Mouse (Mus musculus) embryonic facial prominence, embryonic 11.5 days (tissue): Measurements from ENCODE around the gene Zfp593. TPM values are rescaled to one million over a fixed set of nuclear protein-coding genes. Genes with fewer than 3 reads are reported as not detected.

Experiments used
- ATAC-seq: fragments of 200-750 bp; cut with Nextera tagmentation; replicated peaks from 2 replicates; pipeline ENCODE4 v1.8.0; 2017; ENCODE audit warnings: low read depth; ENCODE audit not compliant: insufficient number of reproducible peaks, low FRiP score, low TSS enrichment
- DNase-seq: peaks from one replicate; pipeline ENCODE4 v3.0.0-alpha.2; 2015; ENCODE audit warnings: low spot score
- H3K27ac ChIP-seq: fragments of 300-500 bp; sonication (generic); replicated peaks from 2 replicates; pipeline ENCODE4 v1.5.1; 2014; ENCODE audit warnings: mild to moderate bottlenecking, low read depth, low read length, control low read depth
- H3K27me3 ChIP-seq: fragments of 300-500 bp; sonication (generic); 2 replicates; pipeline ENCODE4 v1.6.1; 2014; ENCODE audit warnings: mild to moderate bottlenecking, low read length, moderate library complexity, mixed read lengths; ENCODE audit not compliant: control insufficient read depth, insufficient read depth
- H3K36me3 ChIP-seq: fragments of 300-500 bp; sonication (generic); replicated peaks from 2 replicates; pipeline ENCODE4 v1.6.1; 2014; ENCODE audit warnings: low read depth, mild to moderate bottlenecking, low read length, moderate library complexity, mixed read lengths; ENCODE audit not compliant: control insufficient read depth, insufficient read depth
- H3K4me1 ChIP-seq: fragments of 300-500 bp; sonication (generic); 2 replicates; pipeline ENCODE4 v1.6.1; 2014; ENCODE audit warnings: low read length, mixed read lengths; ENCODE audit not compliant: control insufficient read depth, insufficient read depth
- H3K4me2 ChIP-seq: fragments of 300-500 bp; sonication (generic); 2 replicates; pipeline ENCODE4 v1.6.1; 2014; ENCODE audit warnings: low read depth, mild to moderate bottlenecking, control low read depth, low read length, moderate library complexity
- H3K4me3 ChIP-seq: fragments of 300-500 bp; sonication (generic); 2 replicates; pipeline ENCODE4 v1.5.1; 2014; ENCODE audit warnings: low read depth, low read length, control low read depth
- H3K9ac ChIP-seq: fragments of 300-500 bp; sonication (generic); replicated peaks from 2 replicates; pipeline ENCODE4 v1.6.1; 2014; ENCODE audit warnings: mild to moderate bottlenecking, control low read depth, low read length
- H3K9me3 ChIP-seq: fragments of 300-500 bp; sonication (generic); replicated peaks from 2 replicates; pipeline ENCODE4 v1.6.1; 2016; ENCODE audit warnings: mild to moderate bottlenecking, low read length, inconsistent platforms, mixed read lengths; ENCODE audit not compliant: control insufficient read depth
- WGBS: fragments of 180-500 bp; shearing (Covaris S2); extraction: QIAGEN DNeasy Blood & Tissue Kit; methylation state at CpG from one replicate; pipeline ENCODE4 v1.1.7; 2014; 5-methylcytosine and 5-hydroxymethylcytosine counted together
- polyA plus RNA-seq: library from polyadenylated mRNA; unstranded; fragments of >200 nt; fragmentation: Nextera tagmentation; extraction: Ambion mirVana; gene quantifications from 2 replicates; pipeline ENCODE4 v1.2.1, GENCODE M21; 2014

The Zfp593 gene
- polyA plus RNA-seq, 1 experiment from 2014 or later, result 16.5 TPM

DNA sequence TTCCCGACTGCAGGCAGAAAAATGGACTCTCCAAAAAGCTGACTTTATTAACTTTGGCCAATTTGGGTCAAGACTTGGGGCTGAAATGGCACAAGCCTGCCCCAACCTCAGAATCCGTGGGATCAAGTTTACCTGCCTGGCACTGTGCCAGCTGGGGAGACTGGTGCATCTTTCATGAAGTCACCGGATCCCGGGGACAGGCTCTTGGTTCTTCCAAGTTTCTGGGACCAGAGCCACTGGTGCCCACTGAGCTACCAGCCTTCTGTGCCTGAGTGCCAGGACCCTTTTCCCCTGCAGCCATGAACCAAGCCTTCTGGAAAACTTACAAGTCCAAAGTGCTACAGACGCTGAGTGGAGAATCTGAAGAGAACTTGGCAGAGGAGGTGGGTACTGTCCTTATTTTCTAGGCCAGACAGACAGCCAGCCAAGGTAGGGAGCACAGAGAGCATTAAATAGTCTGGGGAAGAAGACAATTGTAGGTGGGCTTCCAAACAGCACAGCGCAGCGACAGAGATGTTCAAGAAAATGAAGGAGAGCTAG is 1.4 kb upstream of the Zfp593 start, which contains the start of gene Gm30191:
Gene Gm30191, plus strand, starts transcription at position 217 of the 540 bp plus-strand sequence.
- no peak for ATAC-seq
- Histone ChIP-seq H3K9ac (peak within 1 kb of the TSS; percentile 13), H3K27ac (no peak within 1 kb of the TSS), H3K4me2 (peak within 1 kb of the TSS; percentile 88), H3K27me3 (peaks cover 20% of the 10 kb centered on the region), H3K9me3 (no peaks in the 10 kb centered on the region), H3K4me1 (peaks cover 2% of the 10 kb centered on the region), H3K36me3 (no peaks in the 10 kb centered on the region), H3K4me3 (peak within 1 kb of the TSS; percentile 79)
- 67% methylated on average over 7 of the region's 7 CpGs for WGBS
- no peak for DNase-seq

DNA sequence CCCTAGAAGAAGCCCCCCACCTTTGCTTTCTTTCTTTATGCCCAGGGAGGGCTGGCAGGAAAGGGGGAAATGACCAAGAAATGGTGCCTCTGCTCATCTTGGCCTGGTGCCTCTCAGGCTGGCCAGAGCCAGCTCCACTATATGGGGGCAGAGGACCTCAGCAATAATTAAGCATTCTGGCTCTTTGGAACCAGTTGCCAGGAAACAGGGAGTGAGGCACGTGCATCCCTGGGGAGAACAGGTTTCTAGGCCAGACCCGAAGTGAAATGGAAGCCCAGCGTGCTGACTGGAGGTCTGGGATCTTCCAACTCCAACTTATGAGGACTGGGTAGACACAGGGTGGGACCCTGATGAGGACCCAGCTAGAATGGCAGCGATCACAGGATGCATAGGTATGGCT is 864 bp upstream of the Zfp593 start:
- Histone ChIP-seq H3K9ac (no peak overlapping the region), H3K27ac (no peak overlapping the region), H3K4me3 (no peak overlapping the region), H3K4me2 (no peak overlapping the region), H3K4me1 (no peaks in the 10 kb centered on the region; the same call in none of the 2 replicates), H3K27me3 (peaks cover 15% of the 10 kb centered on the region), H3K36me3 (no peaks in the 10 kb centered on the region), H3K9me3 (no peaks in the 10 kb centered on the region)
- no peak for ATAC-seq
- 32% methylated on average over 4 of the region's 4 CpGs for WGBS
- no peak for DNase-seq

DNA sequence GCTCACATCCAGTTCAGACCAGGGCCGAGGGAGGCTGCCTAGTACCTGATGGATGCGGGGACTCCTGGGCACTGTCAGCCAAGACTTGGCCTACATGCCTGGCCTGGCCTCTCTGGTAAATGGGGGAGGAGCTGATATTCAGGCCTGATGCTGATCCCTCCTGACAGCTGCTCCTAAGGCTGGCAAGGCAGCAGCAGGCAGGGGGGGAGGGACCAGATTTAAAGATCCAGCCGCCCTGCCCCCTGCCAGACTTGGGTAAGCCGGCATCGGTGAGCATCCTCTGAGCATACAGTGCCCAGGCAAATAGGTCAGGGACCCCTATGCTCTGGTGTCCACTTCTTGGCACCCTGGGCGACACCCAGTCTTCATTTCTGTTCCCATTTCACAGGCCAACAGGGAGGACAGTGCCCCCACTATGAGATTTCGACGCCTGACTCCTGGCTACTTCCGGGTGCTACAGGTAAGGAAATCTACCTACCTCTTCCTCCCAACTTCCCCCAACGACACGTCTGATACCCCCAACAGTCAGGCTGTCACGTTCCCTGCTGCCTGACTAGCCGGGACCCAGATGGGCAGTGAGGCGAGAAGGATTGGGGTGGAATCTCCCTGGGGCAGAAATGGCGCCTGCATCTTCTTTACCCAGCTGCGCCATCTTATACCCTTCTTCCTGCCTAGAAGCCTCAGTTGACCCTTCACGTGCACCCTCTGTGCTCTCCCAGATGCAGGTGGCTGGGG is 1.7 kb downstream of the Zfp593 start, which contains the start of gene E130218I03Rik:
Gene E130218I03Rik, plus strand, starts transcription at position 147 of the 735 bp plus-strand sequence.
- 86% methylated on average over 17 of the region's 17 CpGs for WGBS
- Histone ChIP-seq H3K9ac (no peak within 1 kb of the TSS), H3K9me3 (no peaks in the 10 kb centered on the region), H3K27ac (no peak within 1 kb of the TSS), H3K36me3 (no peaks in the 10 kb centered on the region), H3K4me1 (no peaks in the 10 kb centered on the region; the same call in none of the 2 replicates), H3K4me3 (peak within 1 kb of the TSS; percentile 79; the same call in 1 of the 2 replicates), H3K27me3 (peaks cover 3% of the 10 kb centered on the region; the same call in 1 of the 2 replicates), H3K4me2 (peak within 1 kb of the TSS; percentile 88)
- ATAC-seq (no peak), DNase-seq (no peak)

DNA sequence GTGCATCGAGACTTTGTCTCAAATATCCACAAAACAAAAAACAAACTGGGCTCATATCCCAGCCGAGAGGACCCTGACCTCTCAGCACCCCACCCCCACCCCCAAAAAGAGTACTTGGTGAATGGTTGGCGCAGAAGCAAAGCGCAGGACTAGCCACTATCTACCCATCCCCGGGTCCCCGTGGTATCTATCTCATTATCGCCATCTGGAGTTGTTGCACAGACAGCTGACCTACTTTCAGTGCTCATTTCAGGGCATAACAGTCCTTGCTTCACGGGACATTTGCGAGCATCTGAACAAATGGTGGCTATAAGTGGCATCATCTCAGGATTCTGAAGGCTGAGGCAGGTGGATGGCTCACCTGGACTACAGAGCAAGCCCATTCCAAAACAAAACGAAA is 6.7 kb downstream of the Zfp593 start:
- Histone ChIP-seq H3K27ac (no peak overlapping the region), H3K9ac (no peak overlapping the region), H3K9me3 (no peaks in the 10 kb centered on the region), H3K4me3 (no peak overlapping the region), H3K4me1 (peaks cover 2% of the 10 kb centered on the region; the same call in 1 of the 2 replicates), H3K36me3 (no peaks in the 10 kb centered on the region), H3K4me2 (no peak overlapping the region), H3K27me3 (peaks cover 4% of the 10 kb centered on the region; the same call in 1 of the 2 replicates)
- 12% methylated on average over 10 of the region's 10 CpGs for WGBS
- DNase-seq (no peak), ATAC-seq (no peak)

DNA sequence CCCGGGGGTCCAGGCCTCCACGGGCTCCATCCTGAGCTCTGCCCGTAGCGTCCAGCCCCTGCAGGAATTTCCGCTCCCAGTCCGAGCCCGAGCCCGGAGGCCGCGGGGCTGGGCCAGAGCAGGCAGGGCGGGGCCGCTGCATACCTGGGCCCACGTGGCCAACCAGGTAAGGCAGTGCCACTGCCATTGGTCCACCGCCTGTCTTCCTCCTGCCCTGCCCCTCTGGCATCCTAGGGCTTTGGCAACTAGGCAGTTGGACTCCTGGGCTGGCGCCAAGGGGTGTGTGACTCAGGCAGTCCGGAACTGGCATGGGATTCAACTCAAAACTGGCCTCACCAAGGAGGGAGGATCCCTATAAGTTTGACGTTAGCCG is 7.1 kb downstream of the Zfp593 start, which contains the start of gene Cnksr1:
Gene Cnksr1, minus strand, starts transcription at position 121 of the 373 bp plus-strand sequence.
- Histone ChIP-seq H3K4me1 (peaks cover 2% of the 10 kb centered on the region; the same call in 1 of the 2 replicates), H3K27ac (no peak within 1 kb of the TSS), H3K4me3 (peak within 1 kb of the TSS; percentile 13), H3K36me3 (no peaks in the 10 kb centered on the region), H3K9me3 (no peaks in the 10 kb centered on the region), H3K9ac (no peak within 1 kb of the TSS), H3K4me2 (peak within 1 kb of the TSS; percentile 29), H3K27me3 (peaks cover 4% of the 10 kb centered on the region; the same call in 1 of the 2 replicates)
- 2% methylated on average over 18 of the region's 18 CpGs for WGBS
- ATAC-seq (no peak), DNase-seq (peak; percentile 30)

DNA sequence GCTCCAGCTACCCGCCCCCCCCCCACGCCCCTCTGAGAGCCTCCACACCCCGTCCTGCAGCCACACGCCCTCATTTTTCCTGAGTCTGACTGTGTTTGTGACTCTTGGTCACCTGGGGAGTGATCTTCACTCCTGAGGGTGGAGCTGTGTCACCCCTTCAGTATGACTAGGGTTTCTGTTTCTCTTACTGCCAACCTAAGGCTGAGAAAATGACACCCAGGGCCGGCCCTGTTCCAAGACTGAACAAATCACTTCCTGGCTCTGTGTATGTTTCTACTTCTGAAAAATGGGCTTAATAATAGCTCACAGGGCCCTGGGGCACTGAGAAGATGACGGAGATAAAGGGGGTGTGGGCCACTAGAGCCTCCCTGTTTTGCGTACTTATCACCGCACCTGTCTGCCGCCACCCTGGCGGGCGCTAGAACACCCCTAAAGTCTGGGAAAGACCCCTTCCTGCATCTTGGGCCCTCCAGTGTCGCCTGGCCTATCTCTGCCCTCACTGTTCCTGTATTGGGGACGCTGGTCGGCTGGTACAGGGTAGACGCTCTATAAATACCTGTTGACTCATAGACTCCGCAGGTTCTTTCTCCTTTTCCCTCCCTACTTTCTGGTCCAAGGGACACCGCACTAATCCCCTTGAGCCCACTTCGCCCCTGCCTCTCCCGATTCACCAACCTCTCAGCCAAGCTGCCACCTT is 7.7 kb downstream of the Zfp593 start:
- Histone ChIP-seq H3K9ac (no peak overlapping the region), H3K4me3 (peak overlapping the region; percentile 13), H3K4me2 (peak overlapping the region; percentile 29), H3K9me3 (no peaks in the 10 kb centered on the region), H3K36me3 (no peaks in the 10 kb centered on the region), H3K4me1 (peaks cover 2% of the 10 kb centered on the region; the same call in 1 of the 2 replicates), H3K27ac (no peak overlapping the region), H3K27me3 (peaks cover 4% of the 10 kb centered on the region; the same call in 1 of the 2 replicates)
- WGBS, result 19% methylated on average over 19 of the region's 19 CpGs
- DNase-seq, result no peak
- ATAC-seq, result no peak

DNA sequence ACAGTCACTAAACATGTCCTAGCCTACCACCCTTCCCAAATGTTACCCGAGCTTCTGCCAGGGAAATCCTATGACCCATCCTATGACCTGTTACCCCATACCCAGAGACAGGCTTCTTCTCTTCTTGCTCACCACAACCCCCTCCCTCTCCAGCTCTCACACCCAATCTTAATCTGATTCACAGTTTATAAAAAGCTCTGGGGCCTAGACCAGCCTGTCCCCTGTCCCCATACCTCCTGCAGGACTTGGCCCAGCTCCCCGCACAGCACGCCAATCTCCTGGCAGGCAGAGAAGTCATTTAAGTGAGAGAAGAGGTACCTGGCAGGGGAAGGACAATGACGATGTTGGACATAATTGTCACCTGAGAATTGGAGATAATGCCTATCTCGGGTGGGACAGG is 10.5 kb downstream of the Zfp593 start:
- peaks cover 2% of the 10 kb centered on the region; the same call in 1 of the 2 replicates for H3K4me1 ChIP-seq
- no peak overlapping the region for H3K9ac ChIP-seq
- H3K4me2 ChIP-seq, result no peak overlapping the region
- H3K27me3 ChIP-seq, result peaks cover 4% of the 10 kb centered on the region; the same call in 1 of the 2 replicates
- H3K36me3 ChIP-seq, result no peaks in the 10 kb centered on the region
- H3K4me3 ChIP-seq, result no peak overlapping the region
- WGBS, result 84% methylated on average over 5 of the region's 5 CpGs
- H3K9me3 ChIP-seq, result no peaks in the 10 kb centered on the region
- ATAC-seq (no peak), DNase-seq (no peak)
- no peak overlapping the region for H3K27ac ChIP-seq
